Mouse (Mus musculus): ENCODE data around the gene Cops2. TPM values are rescaled to one million over a fixed set of nuclear protein-coding genes. Genes with fewer than 3 reads are reported as not detected.

Gene Cops2
- polyA plus RNA-seq, 1 experiment, result 0.59 TPM

DNA sequence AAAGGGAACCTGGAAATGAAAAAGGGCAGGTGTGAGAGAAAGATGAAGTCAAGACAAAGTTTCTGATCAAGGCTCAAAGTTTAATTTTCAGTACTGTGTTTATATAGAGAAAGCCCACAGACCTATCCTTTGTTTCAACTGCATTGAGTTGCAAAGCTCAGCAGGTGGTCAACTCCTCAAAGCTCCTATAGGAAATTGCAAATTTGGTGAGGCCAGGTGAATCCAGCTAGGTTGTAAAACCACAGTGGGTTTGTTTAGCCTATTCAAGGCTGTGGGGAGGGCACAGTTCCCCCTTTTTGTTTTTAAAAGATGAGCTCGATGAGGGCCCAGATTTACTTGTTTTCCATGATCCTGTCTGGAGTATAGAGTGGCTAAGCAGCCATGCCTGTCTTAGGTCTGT, 53.1 kb downstream of the Cops2 start:
- H3K36me3 ChIP-seq (ENCODE audit: control insufficient read depth), result no peaks in the 10 kb centered on the region
- H3K4me1 ChIP-seq (ENCODE audit: control insufficient read depth), result no peaks in the 10 kb centered on the region
- no peak for TF ChIP-seq GATA1 (IDR thresholded peaks at IDR 0.05; ENCODE audit: low read length)
- no peak for TF ChIP-seq TAL1 (IDR thresholded peaks at IDR 0.05; ENCODE audit: low read length)
- no peaks in the 10 kb centered on the region for H3K9me3 ChIP-seq (ENCODE audit: control insufficient read depth, low read length)
- no peak overlapping the region for H3K4me3 ChIP-seq (replicated peaks)
- peaks cover 2% of the 10 kb centered on the region; the same call in 1 of the 2 replicates for H3K27me3 ChIP-seq (ENCODE audit: control insufficient read depth)

DNA sequence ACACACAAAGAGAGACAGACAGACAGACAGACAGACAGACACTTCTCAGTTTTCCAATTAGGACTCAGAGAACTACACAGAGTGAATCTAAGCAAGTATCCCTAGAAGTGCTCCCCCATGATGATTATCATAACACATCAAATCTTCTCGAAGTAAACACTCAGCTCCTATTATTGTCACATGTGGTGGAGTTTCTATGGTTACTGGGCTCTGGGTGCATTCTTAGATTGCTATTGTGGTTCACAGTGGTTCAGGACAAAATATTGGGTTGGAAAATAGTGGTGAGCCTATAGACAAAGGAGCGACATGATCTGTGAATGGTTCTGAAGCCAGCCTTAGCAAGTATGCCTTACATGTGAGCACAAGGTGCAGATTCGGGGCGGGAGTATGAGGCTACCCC, 57.0 kb downstream of the Cops2 start:
- H3K4me3 ChIP-seq (replicated peaks), result no peak overlapping the region
- TF ChIP-seq GATA1 (IDR thresholded peaks at IDR 0.05; ENCODE audit: low read length) (no peak), TAL1 (IDR thresholded peaks at IDR 0.05; ENCODE audit: low read length) (no peak)
- H3K27me3 ChIP-seq (ENCODE audit: control insufficient read depth), result peaks cover 2% of the 10 kb centered on the region; the same call in 1 of the 2 replicates
- no peaks in the 10 kb centered on the region for H3K4me1 ChIP-seq (ENCODE audit: control insufficient read depth)
- no peaks in the 10 kb centered on the region for H3K9me3 ChIP-seq (ENCODE audit: control insufficient read depth, low read length)
- H3K36me3 ChIP-seq (ENCODE audit: control insufficient read depth), result no peaks in the 10 kb centered on the region

DNA sequence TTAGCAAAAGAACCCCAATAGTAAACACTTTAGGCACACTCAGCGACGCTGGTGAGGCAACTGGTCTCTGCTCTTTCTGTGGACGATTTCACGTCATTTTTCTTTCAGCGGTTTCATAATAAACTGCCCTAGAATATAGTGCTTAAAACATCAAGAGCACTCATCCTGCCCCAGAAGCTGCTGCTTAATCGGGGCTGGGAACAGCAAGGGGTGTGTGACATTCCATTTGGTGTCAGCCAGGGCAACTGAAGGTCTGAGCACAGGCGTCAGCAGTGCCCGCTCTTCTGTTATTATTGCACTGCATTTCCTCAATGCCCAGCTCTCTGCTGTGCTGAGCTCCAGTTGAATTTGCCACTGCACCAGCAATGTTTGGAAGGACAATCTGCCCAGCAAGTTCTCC, 57.9 kb downstream of the Cops2 start:
- Histone ChIP-seq H3K36me3 (ENCODE audit: control insufficient read depth) (no peaks in the 10 kb centered on the region), H3K27me3 (ENCODE audit: control insufficient read depth) (peaks cover 2% of the 10 kb centered on the region; the same call in 1 of the 2 replicates), H3K4me1 (ENCODE audit: control insufficient read depth) (no peaks in the 10 kb centered on the region), H3K4me3 (replicated peaks) (no peak overlapping the region), H3K9me3 (ENCODE audit: control insufficient read depth, low read length) (no peaks in the 10 kb centered on the region)
- TF ChIP-seq TAL1 (IDR thresholded peaks at IDR 0.05; ENCODE audit: low read length), result no peak
- TF ChIP-seq GATA1 (IDR thresholded peaks at IDR 0.05; ENCODE audit: low read length), result no peak

DNA sequence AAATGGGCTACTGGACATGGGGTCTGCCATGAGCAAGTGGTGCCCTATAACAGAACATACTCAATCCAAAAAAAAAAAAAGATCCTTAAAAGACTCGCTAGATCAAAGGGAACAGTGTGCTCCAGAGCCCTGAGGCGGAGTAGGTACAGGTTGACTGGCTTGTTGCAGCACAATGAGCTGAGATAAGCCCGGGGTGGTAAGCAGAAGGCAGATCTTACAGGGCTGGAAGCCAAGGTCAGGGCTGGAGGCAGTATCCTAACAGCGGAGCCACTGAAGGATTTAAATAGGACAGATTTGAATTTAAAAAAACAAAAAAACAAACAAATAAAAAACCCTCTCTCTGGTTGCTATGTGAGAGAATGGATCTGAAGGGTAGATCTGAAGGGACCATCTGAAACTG, 58.5 kb downstream of the Cops2 start:
- TF ChIP-seq GATA1 (IDR thresholded peaks at IDR 0.05; ENCODE audit: low read length), result no peak
- TF ChIP-seq TAL1 (IDR thresholded peaks at IDR 0.05; ENCODE audit: low read length), result no peak
- Histone ChIP-seq H3K4me1 (ENCODE audit: control insufficient read depth) (no peaks in the 10 kb centered on the region), H3K9me3 (ENCODE audit: control insufficient read depth, low read length) (no peaks in the 10 kb centered on the region), H3K4me3 (replicated peaks) (no peak overlapping the region), H3K27me3 (ENCODE audit: control insufficient read depth) (peaks cover 2% of the 10 kb centered on the region; the same call in 1 of the 2 replicates), H3K36me3 (ENCODE audit: control insufficient read depth) (no peaks in the 10 kb centered on the region)

DNA sequence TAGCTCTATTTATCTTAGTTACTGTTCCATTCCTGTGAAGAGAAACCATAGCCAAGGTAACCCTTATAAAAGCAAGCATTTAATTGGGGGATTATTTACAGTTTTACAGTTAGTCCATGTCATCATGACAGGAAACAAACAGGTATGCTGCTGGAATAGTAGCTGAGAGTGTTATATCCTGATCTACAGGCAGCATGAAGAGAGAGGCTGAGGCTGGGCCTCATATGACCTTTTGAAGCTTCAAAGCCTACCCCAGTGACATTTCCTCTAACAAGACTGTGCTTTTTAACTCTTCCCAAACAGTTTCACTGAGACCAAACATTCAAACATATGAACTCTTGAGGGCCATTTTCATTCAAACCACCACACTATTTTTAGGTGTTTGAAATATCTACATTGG, 61.1 kb downstream of the Cops2 start:
- H3K9me3 ChIP-seq (ENCODE audit: control insufficient read depth, low read length), result no peaks in the 10 kb centered on the region
- H3K27me3 ChIP-seq (ENCODE audit: control insufficient read depth), result peaks cover 4% of the 10 kb centered on the region; the same call in 1 of the 2 replicates
- H3K36me3 ChIP-seq (ENCODE audit: control insufficient read depth), result no peaks in the 10 kb centered on the region
- TF ChIP-seq TAL1 (IDR thresholded peaks at IDR 0.05; ENCODE audit: low read length), result no peak
- no peak for TF ChIP-seq GATA1 (IDR thresholded peaks at IDR 0.05; ENCODE audit: low read length)
- no peak overlapping the region for H3K4me3 ChIP-seq (replicated peaks)
- no peaks in the 10 kb centered on the region for H3K4me1 ChIP-seq (ENCODE audit: control insufficient read depth)

DNA sequence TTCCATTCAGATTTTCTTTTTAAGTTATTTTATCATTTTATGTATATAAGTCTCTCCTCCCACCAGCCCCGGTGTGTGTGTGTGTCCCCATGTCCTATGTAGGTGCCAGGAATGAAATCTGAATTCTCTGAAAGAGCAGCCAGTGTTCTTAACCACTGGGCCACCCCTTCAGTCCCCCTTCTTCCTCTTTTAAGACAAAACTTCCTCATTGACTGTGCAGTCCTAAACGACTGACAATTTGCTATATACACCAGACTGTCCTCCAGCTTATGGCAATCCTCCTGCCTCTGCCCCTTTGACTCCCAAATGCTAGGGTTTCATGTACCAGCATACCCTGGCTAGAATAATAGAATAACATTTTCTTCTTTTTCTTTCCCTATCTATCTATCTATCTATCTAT, 63.8 kb downstream of the Cops2 start:
- peaks cover 4% of the 10 kb centered on the region; the same call in 1 of the 2 replicates for H3K27me3 ChIP-seq (ENCODE audit: control insufficient read depth)
- no peaks in the 10 kb centered on the region for H3K4me1 ChIP-seq (ENCODE audit: control insufficient read depth)
- H3K4me3 ChIP-seq (replicated peaks), result no peak overlapping the region
- no peaks in the 10 kb centered on the region for H3K9me3 ChIP-seq (ENCODE audit: control insufficient read depth, low read length)
- no peak for TF ChIP-seq GATA1 (IDR thresholded peaks at IDR 0.05; ENCODE audit: low read length)
- no peaks in the 10 kb centered on the region for H3K36me3 ChIP-seq (ENCODE audit: control insufficient read depth)

DNA sequence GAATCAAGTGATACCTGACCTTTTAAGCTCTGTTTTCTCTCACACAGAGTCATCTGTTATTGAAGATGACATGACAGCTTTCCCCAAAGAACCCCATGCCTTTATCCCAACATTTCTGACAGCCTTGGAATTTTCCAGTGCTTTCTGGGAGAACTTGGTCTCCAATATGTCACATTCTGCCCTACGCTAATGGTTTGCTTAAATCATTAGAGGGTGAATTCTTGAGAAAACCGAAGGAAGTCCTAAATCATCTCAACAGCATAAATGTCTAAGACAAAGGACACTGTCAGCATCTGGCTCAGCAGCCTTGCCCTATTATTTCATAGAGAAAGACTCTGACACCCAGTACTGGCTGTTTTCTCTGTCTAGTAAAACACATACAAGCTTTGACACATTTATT, 64.8 kb downstream of the Cops2 start:
- TF ChIP-seq GATA1 (IDR thresholded peaks at IDR 0.05; ENCODE audit: low read length) (no peak), TAL1 (IDR thresholded peaks at IDR 0.05; ENCODE audit: low read length) (no peak)
- Histone ChIP-seq H3K4me3 (replicated peaks) (no peak overlapping the region), H3K4me1 (ENCODE audit: control insufficient read depth) (no peaks in the 10 kb centered on the region), H3K9me3 (ENCODE audit: control insufficient read depth, low read length) (no peaks in the 10 kb centered on the region), H3K36me3 (ENCODE audit: control insufficient read depth) (no peaks in the 10 kb centered on the region), H3K27me3 (ENCODE audit: control insufficient read depth) (peaks cover 4% of the 10 kb centered on the region; the same call in 1 of the 2 replicates)

DNA sequence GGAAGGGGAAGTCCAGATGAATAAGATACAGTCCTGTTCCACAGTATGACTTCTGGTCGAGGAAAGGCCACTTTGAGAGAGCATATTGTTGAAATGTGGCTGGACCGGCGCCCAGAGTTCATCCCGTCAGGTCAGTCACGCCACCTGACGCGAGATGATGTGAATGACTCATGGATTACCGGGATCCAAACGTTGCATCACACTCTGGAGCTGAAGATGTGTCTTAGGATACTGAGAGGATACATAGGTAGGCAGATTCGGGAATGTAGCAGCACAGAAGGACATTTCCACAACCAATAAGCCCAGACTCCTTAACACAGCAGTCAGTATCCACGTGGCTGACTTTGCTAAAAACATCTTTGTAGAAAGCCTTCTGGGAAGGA, 66.1 kb downstream of the Cops2 start:
- Histone ChIP-seq H3K4me3 (replicated peaks) (no peak overlapping the region), H3K9me3 (ENCODE audit: control insufficient read depth, low read length) (no peaks in the 10 kb centered on the region), H3K4me1 (ENCODE audit: control insufficient read depth) (no peaks in the 10 kb centered on the region), H3K36me3 (ENCODE audit: control insufficient read depth) (no peaks in the 10 kb centered on the region), H3K27me3 (ENCODE audit: control insufficient read depth) (peaks cover 4% of the 10 kb centered on the region; the same call in 1 of the 2 replicates)
- TF ChIP-seq GATA1 (IDR thresholded peaks at IDR 0.05; ENCODE audit: low read length) (no peak), TAL1 (IDR thresholded peaks at IDR 0.05; ENCODE audit: low read length) (no peak)

DNA sequence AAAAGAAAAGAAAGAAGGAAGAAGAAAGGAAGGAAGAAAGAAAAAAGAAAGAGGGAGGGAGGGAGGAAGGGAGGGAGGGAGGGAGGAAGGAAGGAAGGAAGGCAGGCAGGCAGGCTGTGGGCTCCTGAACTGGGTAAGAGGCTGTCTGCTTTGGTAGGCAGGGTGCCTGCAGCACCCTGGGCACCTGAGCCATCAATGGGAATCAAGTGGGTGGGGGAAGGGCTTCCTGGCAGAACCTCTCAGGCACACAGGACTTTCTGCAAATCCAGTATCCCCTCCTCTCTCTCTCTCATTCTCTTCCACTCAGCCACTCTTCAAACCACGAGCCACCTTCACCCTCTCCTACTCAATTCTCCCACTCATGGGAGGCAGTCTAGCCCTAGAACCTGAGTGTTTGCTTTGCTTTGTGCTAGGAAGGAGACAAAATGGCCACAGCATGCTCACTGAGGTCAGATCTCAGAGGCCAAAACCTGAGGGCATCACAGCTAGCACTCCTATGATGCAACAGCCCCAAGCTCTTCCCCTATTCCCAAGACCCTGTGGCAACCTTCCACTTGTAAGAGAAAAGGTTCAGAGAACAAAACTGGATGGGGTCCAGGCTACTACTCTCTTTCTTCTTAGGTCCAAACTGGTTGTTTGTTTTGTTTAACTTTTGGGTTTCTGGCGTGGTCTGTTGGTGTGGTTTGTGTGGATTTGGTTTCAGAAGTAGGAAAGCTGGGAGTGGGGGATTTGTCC, 66.6 kb downstream of the Cops2 start:
- no peaks in the 10 kb centered on the region for H3K4me1 ChIP-seq (ENCODE audit: control insufficient read depth)
- H3K36me3 ChIP-seq (ENCODE audit: control insufficient read depth), result no peaks in the 10 kb centered on the region
- peaks cover 4% of the 10 kb centered on the region; the same call in 1 of the 2 replicates for H3K27me3 ChIP-seq (ENCODE audit: control insufficient read depth)
- TF ChIP-seq TAL1 (IDR thresholded peaks at IDR 0.05; ENCODE audit: low read length) (no peak), GATA1 (IDR thresholded peaks at IDR 0.05; ENCODE audit: low read length) (no peak)
- no peaks in the 10 kb centered on the region for H3K9me3 ChIP-seq (ENCODE audit: control insufficient read depth, low read length)
- no peak overlapping the region for H3K4me3 ChIP-seq (replicated peaks)
